Mouse (Mus musculus) liver, embryonic 16.5 days (tissue): ENCODE data around the gene Lgr6. TPM values are rescaled to one million over a fixed set of nuclear protein-coding genes. Genes with fewer than 3 reads are reported as not detected.
A peak's percentile ranks its signal among the peaks of the same experiment; 100 is the strongest.

Experiments used
- ATAC-seq: fragments of 200-750 bp; cut with Nextera tagmentation; 2 replicates; pipeline ENCODE4 v1.8.0; 2017; ENCODE audit warnings: low read depth, mild to moderate bottlenecking, moderate number of reproducible peaks, moderate library complexity
- H3K27ac ChIP-seq: fragments of 300-500 bp; sonication (generic); 2 replicates; pipeline ENCODE4 v1.5.1; 2014; ENCODE audit warnings: mild to moderate bottlenecking, low read length
- H3K27me3 ChIP-seq: fragments of 300-500 bp; sonication (generic); 2 replicates; pipeline ENCODE4 v1.6.1; 2014; ENCODE audit warnings: low read depth, low read length, mixed read lengths; ENCODE audit not compliant: control insufficient read depth, insufficient read depth
- H3K36me3 ChIP-seq: fragments of 300-500 bp; sonication (generic); 2 replicates; pipeline ENCODE4 v1.6.1; 2014; ENCODE audit warnings: mild to moderate bottlenecking; ENCODE audit not compliant: control insufficient read depth, insufficient read depth
- H3K4me1 ChIP-seq: fragments of 300-500 bp; sonication (generic); 2 replicates; pipeline ENCODE4 v1.6.1; 2014; ENCODE audit warnings: low read depth, low read length, mixed read lengths; ENCODE audit not compliant: control insufficient read depth
- H3K4me2 ChIP-seq: fragments of 300-500 bp; sonication (generic); 2 replicates; pipeline ENCODE4 v1.6.1; 2014; ENCODE audit warnings: low read depth, low read length, mixed read lengths
- H3K4me3 ChIP-seq: fragments of 300-500 bp; sonication (generic); 2 replicates; pipeline ENCODE4 v1.5.1; 2014; ENCODE audit warnings: low read depth, mild to moderate bottlenecking, low read length
- H3K9ac ChIP-seq: fragments of 300-500 bp; sonication (generic); 2 replicates; pipeline ENCODE4 v1.6.1; 2014; ENCODE audit warnings: low read depth, low read length
- H3K9me3 ChIP-seq: fragments of 300-500 bp; sonication (generic); replicated peaks from 2 replicates; pipeline ENCODE4 v1.6.1; 2016; ENCODE audit warnings: low read length; ENCODE audit not compliant: control insufficient read depth
- WGBS: fragments of 180-500 bp; shearing (Covaris S2); extraction: QIAGEN DNeasy Blood & Tissue Kit; methylation state at CpG from one replicate; pipeline ENCODE4 v1.1.7; 2014; ENCODE audit not compliant: insufficient replicate concordance; 5-methylcytosine and 5-hydroxymethylcytosine counted together
- polyA plus RNA-seq: library from polyadenylated mRNA; unstranded; fragments of >200 nt; fragmentation: Nextera tagmentation; extraction: Ambion mirVana; gene quantifications from 2 replicates; pipeline ENCODE4 v1.2.1, GENCODE M21; 2015

Lgr6 gene
- polyA plus RNA-seq, 1 experiment from 2014 or later: 0.08 TPM

GRCm38 (mm10) chr1:135020970-135021369 lies 84.1 kb downstream of the Lgr6 start:
- Histone ChIP-seq H3K9ac (no peak overlapping the region), H3K27me3 (no peaks in the 10 kb centered on the region; the same call in 1 of the 2 replicates), H3K27ac (no peak overlapping the region), H3K9me3 (no peaks in the 10 kb centered on the region), H3K4me2 (no peak overlapping the region), H3K4me3 (no peak overlapping the region), H3K4me1 (no peaks in the 10 kb centered on the region; the same call in 1 of the 2 replicates), H3K36me3 (no peaks in the 10 kb centered on the region)
- 17% methylated on average over 5 of the region's 5 CpGs for WGBS
- ATAC-seq: 0 out of 2 replicates have a peak, but pooled peaks have one; percentile 30

- Histone ChIP-seq H3K4me2 (no peak overlapping the region), H3K27ac (no peak overlapping the region), H3K4me1 (no peaks in the 10 kb centered on the region; the same call in 1 of the 2 replicates), H3K27me3 (no peaks in the 10 kb centered on the region; the same call in 1 of the 2 replicates), H3K36me3 (no peaks in the 10 kb centered on the region), H3K4me3 (no peak overlapping the region), H3K9ac (no peak overlapping the region), H3K9me3 (no peaks in the 10 kb centered on the region)
- no peak for ATAC-seq
- WGBS: 49% methylated on average over 5 of the region's 5 CpGs
Observed at GRCm38 (mm10) chr1:135020281-135020940, 84.7 kb downstream of the Lgr6 start.

- H3K36me3 ChIP-seq: no peaks in the 10 kb centered on the region
- 52% methylated on average over 4 of the region's 4 CpGs for WGBS
- no peak for ATAC-seq
Observed at GRCm38 (mm10) chr1:135019775-135020167, 85.3 kb downstream of the Lgr6 start.

GRCm38 (mm10) chr1:135019087-135019774 lies 85.8 kb downstream of the Lgr6 start:
- H3K4me2 ChIP-seq: no peak overlapping the region
- H3K9me3 ChIP-seq: no peaks in the 10 kb centered on the region
- no peak overlapping the region for H3K27ac ChIP-seq
- no peak overlapping the region for H3K4me3 ChIP-seq
- WGBS: 21% methylated on average over 13 of the region's 13 CpGs
- H3K4me1 ChIP-seq: no peaks in the 10 kb centered on the region; the same call in 1 of the 2 replicates
- no peak for ATAC-seq
- no peaks in the 10 kb centered on the region; the same call in 1 of the 2 replicates for H3K27me3 ChIP-seq
- no peaks in the 10 kb centered on the region for H3K36me3 ChIP-seq
- no peak overlapping the region for H3K9ac ChIP-seq

More at GRCm38 (mm10) chr1:135019775-135020167, 85.3 kb downstream of the Lgr6 start:
- Histone ChIP-seq H3K9me3 (no peaks in the 10 kb centered on the region), H3K4me2 (no peak overlapping the region), H3K9ac (no peak overlapping the region), H3K27ac (no peak overlapping the region), H3K4me3 (no peak overlapping the region), H3K27me3 (no peaks in the 10 kb centered on the region; the same call in 1 of the 2 replicates), H3K4me1 (no peaks in the 10 kb centered on the region; the same call in 1 of the 2 replicates)

- no peak overlapping the region for H3K4me2 ChIP-seq
- WGBS: 61% methylated on average over 2 of the region's 2 CpGs
- no peak for ATAC-seq
- H3K36me3 ChIP-seq: no peaks in the 10 kb centered on the region
- no peaks in the 10 kb centered on the region; the same call in 1 of the 2 replicates for H3K4me1 ChIP-seq
- no peak overlapping the region for H3K4me3 ChIP-seq
- no peaks in the 10 kb centered on the region for H3K9me3 ChIP-seq
- no peak overlapping the region for H3K27ac ChIP-seq
- no peaks in the 10 kb centered on the region; the same call in 1 of the 2 replicates for H3K27me3 ChIP-seq
- no peak overlapping the region for H3K9ac ChIP-seq
Observed at GRCm38 (mm10) chr1:135017656-135018015, 87.4 kb downstream of the Lgr6 start.

GRCm38 (mm10) chr1:135016907-135017655 lies 88.0 kb downstream of the Lgr6 start:
- WGBS: 61% methylated on average over 10 of the region's 10 CpGs
- no peak overlapping the region for H3K4me2 ChIP-seq
- H3K36me3 ChIP-seq: no peaks in the 10 kb centered on the region
- no peak overlapping the region for H3K27ac ChIP-seq
- no peaks in the 10 kb centered on the region for H3K9me3 ChIP-seq
- H3K4me1 ChIP-seq: no peaks in the 10 kb centered on the region; the same call in 1 of the 2 replicates
- no peak overlapping the region for H3K9ac ChIP-seq
- H3K4me3 ChIP-seq: no peak overlapping the region
- no peaks in the 10 kb centered on the region; the same call in 1 of the 2 replicates for H3K27me3 ChIP-seq
- no peak for ATAC-seq

GRCm38 (mm10) chr1:135014921-135015445 lies 90.1 kb downstream of the Lgr6 start:
- 60% methylated on average over 10 of the region's 10 CpGs for WGBS
- Histone ChIP-seq H3K9me3 (no peaks in the 10 kb centered on the region), H3K27me3 (no peaks in the 10 kb centered on the region)

GRCm38 (mm10) chr1:135012472-135012871 lies 92.6 kb downstream of the Lgr6 start:
- WGBS: 63% methylated on average over 9 of the region's 9 CpGs
- Histone ChIP-seq H3K36me3 (no peaks in the 10 kb centered on the region), H3K4me2 (no peak overlapping the region), H3K9ac (no peak overlapping the region), H3K4me3 (no peak overlapping the region), H3K27ac (no peak overlapping the region), H3K4me1 (no peaks in the 10 kb centered on the region), H3K9me3 (no peaks in the 10 kb centered on the region), H3K27me3 (no peaks in the 10 kb centered on the region)
- no peak for ATAC-seq

More at GRCm38 (mm10) chr1:135014921-135015445, 90.1 kb downstream of the Lgr6 start:
- no peak overlapping the region for H3K4me2 ChIP-seq
- no peak overlapping the region for H3K4me3 ChIP-seq
- no peak for ATAC-seq
- H3K36me3 ChIP-seq: no peaks in the 10 kb centered on the region
- no peak overlapping the region for H3K9ac ChIP-seq
- no peak overlapping the region for H3K27ac ChIP-seq
- no peaks in the 10 kb centered on the region for H3K4me1 ChIP-seq
